In the genomic region with DNA sequence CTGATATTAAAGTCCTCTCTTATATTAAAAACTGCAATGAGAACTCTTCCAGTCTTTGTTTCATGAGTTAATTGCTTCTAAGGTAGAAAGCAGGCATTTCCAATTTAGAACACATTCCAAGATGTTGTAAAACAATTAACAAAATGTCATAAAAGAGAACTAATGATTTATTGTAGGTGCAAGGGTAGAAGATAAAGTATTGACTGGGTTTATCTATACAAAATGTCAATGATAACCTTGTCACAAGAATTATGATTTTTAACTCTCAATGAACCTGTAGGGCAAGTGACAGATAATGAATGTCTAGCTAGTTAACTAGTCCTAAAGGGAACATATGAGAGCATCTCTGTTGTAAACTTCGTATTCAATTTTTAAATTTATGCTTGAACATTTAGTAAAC, we compare ENCODE assay signal across 4 mouse cellular contexts.
"Had no signal": no experiment of that assay in that cellular context is flagged by ENCODE, and none has a peak within 500 bp of the region (broad histone marks: within the 10 kb centered on the region; RNA-seq: fewer than 3 reads in every experiment).

No protein-coding gene starts in this region.

- H3K27ac ChIP-seq: neural tube, embryonic 13.5 days; neural tube, embryonic 15.5 days; stomach, embryonic 15.5 days; stomach, postnatal 0 days had no signal

- H3K4me2 ChIP-seq: neural tube, embryonic 13.5 days; neural tube, embryonic 15.5 days; stomach, embryonic 15.5 days had no signal

- H3K4me1 ChIP-seq: neural tube, embryonic 13.5 days; neural tube, embryonic 15.5 days; stomach, embryonic 15.5 days had no signal

- H3K27me3 ChIP-seq: neural tube, embryonic 13.5 days; neural tube, embryonic 15.5 days; stomach, embryonic 15.5 days had no signal

- H3K9ac ChIP-seq: neural tube, embryonic 13.5 days; neural tube, embryonic 15.5 days; stomach, embryonic 15.5 days had no signal

- H3K9me3 ChIP-seq: neural tube, embryonic 13.5 days; neural tube, embryonic 15.5 days; stomach, embryonic 15.5 days had no signal

- H3K36me3 ChIP-seq: neural tube, embryonic 13.5 days; neural tube, embryonic 15.5 days; stomach, embryonic 15.5 days had no signal

- H3K4me3 ChIP-seq: neural tube, embryonic 13.5 days; neural tube, embryonic 15.5 days; stomach, embryonic 15.5 days had no signal
